Mouse (Mus musculus) liver, embryonic 11.5 days (tissue): ENCODE results near the gene 1700025C18Rik. TPM values are rescaled to one million over a fixed set of nuclear protein-coding genes. Genes with fewer than 3 reads are reported as not detected.

Experiments used
- ATAC-seq: fragments of 200-750 bp; cut with Nextera tagmentation; replicated peaks from 2 replicates; pipeline ENCODE4 v1.8.0; 2017; ENCODE audit warnings: moderate number of reproducible peaks, mild to moderate bottlenecking, moderate TSS enrichment, moderate library complexity; ENCODE audit not compliant: low FRiP score
- DNase-seq: peaks from one replicate; pipeline ENCODE4 v3.0.0-alpha.2; 2017; ENCODE audit warnings: low spot score
- H3K27ac ChIP-seq: fragments of 300-500 bp; sonication (generic); 2 replicates; pipeline ENCODE4 v1.5.1; 2014; ENCODE audit warnings: mild to moderate bottlenecking, low read depth, low read length, control low read depth
- H3K27me3 ChIP-seq: fragments of 300-500 bp; sonication (generic); replicated peaks from 2 replicates; pipeline ENCODE4 v1.6.1; 2014; ENCODE audit warnings: low read length, mixed read lengths; ENCODE audit not compliant: control insufficient read depth, insufficient read depth
- H3K36me3 ChIP-seq: fragments of 300-500 bp; sonication (generic); 2 replicates; pipeline ENCODE4 v1.6.1; 2014; ENCODE audit warnings: mild to moderate bottlenecking, low read length, moderate library complexity, mixed read lengths; ENCODE audit not compliant: control insufficient read depth, insufficient read depth
- H3K4me1 ChIP-seq: fragments of 300-500 bp; sonication (generic); replicated peaks from 2 replicates; pipeline ENCODE4 v1.6.1; 2014; ENCODE audit warnings: low read length, mixed read lengths; ENCODE audit not compliant: control insufficient read depth, insufficient read depth
- H3K4me2 ChIP-seq: fragments of 300-500 bp; sonication (generic); 2 replicates; pipeline ENCODE4 v1.6.1; 2014; ENCODE audit warnings: mild to moderate bottlenecking, control low read depth, moderate library complexity
- H3K4me3 ChIP-seq: fragments of 300-500 bp; sonication (generic); 2 replicates; pipeline ENCODE4 v1.5.1; 2014; ENCODE audit warnings: low read depth, low read length, control low read depth
- H3K9ac ChIP-seq: fragments of 300-500 bp; sonication (generic); 2 replicates; pipeline ENCODE4 v1.6.1; 2014; ENCODE audit warnings: low read depth, low read length, control low read depth
- H3K9me3 ChIP-seq: fragments of 300-500 bp; sonication (generic); 2 replicates; pipeline ENCODE4 v1.6.1; 2016; ENCODE audit warnings: low read length, inconsistent platforms, mixed read lengths; ENCODE audit not compliant: control insufficient read depth
- WGBS: fragments of 180-500 bp; shearing (Covaris S2); extraction: QIAGEN DNeasy Blood & Tissue Kit; methylation state at CpG from one replicate; pipeline ENCODE4 v1.1.7; 2014; 5-methylcytosine and 5-hydroxymethylcytosine counted together
- polyA plus RNA-seq: library from polyadenylated mRNA; unstranded; fragments of >200 nt; fragmentation: Nextera tagmentation; extraction: Ambion mirVana; gene quantifications from 2 replicates; pipeline ENCODE4 v1.2.1, GENCODE M21; 2014

Gene 1700025C18Rik
- polyA plus RNA-seq, 1 experiment from 2014 or later, result not detected

DNA sequence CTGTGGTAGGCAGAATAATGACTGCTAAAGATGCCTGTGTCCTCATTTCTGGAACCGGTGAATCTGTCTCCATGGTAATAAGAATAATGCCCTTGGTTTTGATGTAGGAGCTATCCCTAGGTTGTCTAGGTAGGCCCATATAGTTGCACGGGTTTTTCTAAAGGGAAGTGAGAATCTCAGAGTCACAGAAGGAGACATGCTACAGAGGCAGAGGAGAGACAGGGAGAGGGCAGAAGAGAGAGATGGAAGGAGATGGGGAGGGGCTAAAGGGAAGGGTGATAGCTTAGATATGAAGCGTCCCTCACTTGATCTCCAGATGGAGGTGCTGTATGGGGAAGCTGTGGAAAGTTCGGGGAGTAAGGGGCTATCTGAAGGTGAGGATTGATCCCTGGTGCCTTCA, 53.1 kb downstream of the 1700025C18Rik start:
- H3K9me3 ChIP-seq, result no peaks in the 10 kb centered on the region
- no peak overlapping the region for H3K4me2 ChIP-seq
- no peak overlapping the region for H3K27ac ChIP-seq
- H3K4me1 ChIP-seq, result peaks cover 12% of the 10 kb centered on the region
- DNase-seq, result no peak
- 60% methylated on average over 4 of the region's 4 CpGs for WGBS
- H3K9ac ChIP-seq, result no peak overlapping the region
- no peaks in the 10 kb centered on the region for H3K27me3 ChIP-seq
- no peak for ATAC-seq
- H3K36me3 ChIP-seq, result no peaks in the 10 kb centered on the region
- H3K4me3 ChIP-seq, result no peak overlapping the region

DNA sequence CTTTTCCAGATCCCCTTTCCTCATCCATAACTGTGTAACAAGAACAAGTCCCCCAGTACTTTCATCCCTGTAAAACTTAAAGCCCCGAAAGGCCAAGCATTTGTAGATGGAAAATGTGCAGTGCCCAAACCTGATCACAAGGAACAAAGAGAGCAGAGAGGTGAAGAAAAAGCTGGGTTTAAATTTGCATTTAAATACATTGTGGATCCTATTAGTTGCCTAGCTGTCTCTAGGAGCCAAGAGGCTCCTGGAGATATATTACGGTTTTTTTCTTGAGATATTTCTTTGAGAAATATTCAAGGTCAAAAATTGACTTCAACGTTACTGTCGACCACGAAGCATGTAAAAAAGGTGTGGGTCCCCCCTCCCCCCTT, 55.5 kb downstream of the 1700025C18Rik start:
- Histone ChIP-seq H3K27me3 (no peaks in the 10 kb centered on the region), H3K9ac (no peak overlapping the region), H3K9me3 (no peaks in the 10 kb centered on the region), H3K4me2 (peak overlapping the region; percentile 73), H3K4me3 (peak overlapping the region; percentile 94), H3K4me1 (peaks cover 12% of the 10 kb centered on the region), H3K27ac (no peak overlapping the region), H3K36me3 (no peaks in the 10 kb centered on the region)
- WGBS, result 52% methylated on average over 5 of the region's 5 CpGs
- no peak for DNase-seq
- no peak for ATAC-seq

DNA sequence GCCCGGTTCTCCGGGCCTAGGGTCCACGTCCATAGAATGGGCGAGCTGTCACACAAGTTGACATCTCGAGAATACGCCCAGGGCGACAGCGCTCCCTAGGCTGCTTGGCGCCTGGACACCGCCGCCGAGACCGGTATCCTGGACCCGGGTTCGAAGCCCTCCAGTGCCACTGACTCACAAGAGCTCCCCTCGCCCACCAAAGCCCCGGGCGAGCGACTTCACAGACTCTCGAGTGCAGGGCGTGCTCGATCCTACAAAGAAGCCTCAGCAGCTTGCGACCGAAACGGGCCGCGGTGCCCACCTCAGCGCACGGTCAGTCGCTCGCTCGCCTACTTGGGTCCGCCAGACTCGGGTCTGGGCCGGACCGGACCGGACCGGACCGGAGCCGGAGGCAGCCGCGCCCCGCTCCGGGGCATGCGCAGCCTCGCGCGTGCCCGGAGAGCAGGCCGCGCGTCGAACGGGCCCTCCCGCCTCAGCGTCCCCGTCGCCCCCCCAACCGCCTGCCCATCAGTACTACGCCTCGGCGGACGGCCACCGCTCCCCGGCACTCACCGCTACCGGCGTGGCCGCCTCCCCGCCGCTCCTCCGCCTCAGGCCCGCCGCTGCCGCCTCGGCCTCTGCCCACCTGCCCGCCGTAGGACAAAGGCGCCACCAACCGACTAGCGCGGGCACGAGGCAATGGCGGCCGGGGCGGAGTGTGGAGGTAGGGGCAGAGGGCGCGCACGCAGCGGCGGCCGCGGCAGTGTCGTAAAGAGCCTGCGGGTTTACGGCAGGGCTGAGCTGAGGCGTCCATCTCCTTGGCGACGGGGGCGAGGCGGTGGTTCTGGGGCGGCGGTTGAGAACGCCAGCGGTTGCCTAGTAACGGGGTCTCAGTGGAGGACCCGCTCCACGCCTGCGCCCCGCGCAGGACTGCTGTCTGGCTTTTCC, 56.2 kb downstream of the 1700025C18Rik start, which contains the start of gene Ncoa5:
TSS of gene Ncoa5 (minus strand) at position 737 of the 927 bp plus-strand sequence.
- Histone ChIP-seq H3K9ac (peak within 1 kb of the TSS; percentile 97), H3K9me3 (no peaks in the 10 kb centered on the region), H3K36me3 (no peaks in the 10 kb centered on the region), H3K4me3 (peak within 1 kb of the TSS; percentile 94), H3K27ac (peak within 1 kb of the TSS; percentile 55; the same call in 1 of the 2 replicates), H3K4me1 (peaks cover 12% of the 10 kb centered on the region), H3K4me2 (peak within 1 kb of the TSS; percentile 73), H3K27me3 (no peaks in the 10 kb centered on the region)
- ATAC-seq, result peak; percentile 96
- WGBS, result under 1% methylated on average over 98 of the region's 111 CpGs
- DNase-seq, result peak; percentile 99

DNA sequence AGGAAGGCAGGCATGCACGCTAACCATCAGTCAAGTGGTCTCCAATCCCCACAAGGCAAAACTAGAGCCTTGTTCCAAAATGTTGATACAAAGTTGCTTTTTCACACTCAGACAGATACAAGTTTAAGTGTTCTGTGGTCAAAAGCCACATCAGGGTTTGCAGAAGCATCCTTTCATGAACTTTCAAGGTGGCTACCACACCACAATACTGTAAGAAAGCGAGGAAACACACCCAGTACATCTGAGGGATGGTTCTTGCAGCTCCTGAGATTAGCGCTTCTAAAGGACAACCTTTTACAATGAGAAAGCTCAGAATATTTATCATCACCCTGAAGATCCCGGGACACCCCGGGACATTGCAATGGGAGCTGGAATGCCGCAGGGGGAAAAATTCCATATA, 57.2 kb downstream of the 1700025C18Rik start:
- H3K9me3 ChIP-seq, result no peaks in the 10 kb centered on the region
- H3K36me3 ChIP-seq, result no peaks in the 10 kb centered on the region
- no peaks in the 10 kb centered on the region for H3K27me3 ChIP-seq
- H3K4me2 ChIP-seq, result peak overlapping the region; percentile 73
- ATAC-seq (no peak), DNase-seq (no peak)
- peaks cover 12% of the 10 kb centered on the region for H3K4me1 ChIP-seq
- H3K4me3 ChIP-seq, result peak overlapping the region; percentile 94
- WGBS, result 65% methylated on average over 6 of the region's 6 CpGs
- H3K27ac ChIP-seq, result no peak overlapping the region
- peak overlapping the region; percentile 97 for H3K9ac ChIP-seq

DNA sequence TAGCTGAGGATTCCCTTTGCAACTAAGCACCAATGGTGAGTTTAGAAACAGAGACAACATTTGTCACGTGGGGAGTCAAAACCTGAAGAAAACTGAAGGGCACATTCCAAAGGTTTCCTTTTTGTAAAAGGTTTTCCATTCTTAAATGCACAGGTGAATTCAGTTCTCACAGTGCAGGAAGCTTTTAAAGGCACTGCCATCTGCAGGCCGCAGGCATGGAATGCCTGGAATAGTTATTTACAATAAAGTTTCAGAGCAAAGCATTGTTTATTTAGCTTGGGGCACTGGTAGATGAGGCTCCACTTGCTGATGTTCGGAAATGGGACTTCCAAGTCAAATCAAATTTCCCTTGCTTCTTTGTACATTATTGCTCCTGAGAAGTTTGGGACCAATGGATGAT, 58.0 kb downstream of the 1700025C18Rik start:
- H3K4me2 ChIP-seq, result peak overlapping the region; percentile 73
- H3K36me3 ChIP-seq, result no peaks in the 10 kb centered on the region
- DNase-seq (no peak), ATAC-seq (no peak)
- H3K27me3 ChIP-seq, result no peaks in the 10 kb centered on the region
- H3K4me1 ChIP-seq, result peaks cover 12% of the 10 kb centered on the region
- H3K4me3 ChIP-seq, result peak overlapping the region; percentile 94; the same call in 1 of the 2 replicates
- H3K9ac ChIP-seq, result no peak overlapping the region
- no peak overlapping the region for H3K27ac ChIP-seq
- WGBS, result 61% methylated on average over 3 of the region's 3 CpGs
- no peaks in the 10 kb centered on the region for H3K9me3 ChIP-seq

Other genes starting within 250 kb of the 1700025C18Rik start
- gene Pltp, start 233.0 kb downstream of the 1700025C18Rik start, polyA plus RNA-seq, result 9.9 and 10.7 TPM in 2 replicates
- 63.9 and 67.5 TPM in 2 replicates for gene Pcif1, start 211.4 kb downstream of the 1700025C18Rik start, polyA plus RNA-seq
- 15.0 TPM in 2 replicates for gene Zfp335, start 179.0 kb downstream of the 1700025C18Rik start, polyA plus RNA-seq
- gene Mmp9, start 150.0 kb downstream of the 1700025C18Rik start, polyA plus RNA-seq, result 0.66 and 1.9 TPM in 2 replicates
- gene Slc12a5, start 129.9 kb downstream of the 1700025C18Rik start, polyA plus RNA-seq, result 0.55 and 0.70 TPM in 2 replicates
- 45.0 and 45.9 TPM in 2 replicates for gene Ncoa5, start 55.9 kb downstream of the 1700025C18Rik start, polyA plus RNA-seq
- gene Cd40, start 35.1 kb downstream of the 1700025C18Rik start, polyA plus RNA-seq, result 5.5 and 7.7 TPM in 2 replicates
- gene Cdh22, start 144.1 kb upstream of the 1700025C18Rik start, polyA plus RNA-seq, result 0.11 and 0.17 TPM in 2 replicates
- gene Slc35c2, start 197.1 kb upstream of the 1700025C18Rik start, polyA plus RNA-seq, result 53.0 and 64.4 TPM in 2 replicates
- gene Elmo2, start 235.7 kb upstream of the 1700025C18Rik start, polyA plus RNA-seq, result 36.4 and 42.4 TPM in 2 replicates